Mouse (Mus musculus) thymus, adult 2 months (tissue): ENCODE measurements around the gene Sptbn4. TPM values are rescaled to one million over a fixed set of nuclear protein-coding genes. Genes with fewer than 3 reads are reported as not detected.

Experiments
- DNase-seq: peaks from one replicate; pipeline ENCODE4 v3.0.0; 2021
- H3K27ac ChIP-seq: fragments of 200-500 bp; 2 replicates; pipeline ENCODE4 v1.5.1; 2012; ENCODE audit warnings: low read length, control low read depth; ENCODE audit not compliant: control insufficient read depth, insufficient read depth
- H3K27me3 ChIP-seq: fragments of 200-500 bp; 2 replicates; pipeline ENCODE4 v1.6.1; 2012; ENCODE audit warnings: mild to moderate bottlenecking, low read length, moderate library complexity, mixed read lengths; ENCODE audit not compliant: control insufficient read depth, insufficient read depth
- H3K36me3 ChIP-seq: fragments of 200-500 bp; 2 replicates; pipeline ENCODE4 v1.6.1; 2012; ENCODE audit warnings: mild to moderate bottlenecking, low read length, moderate library complexity; ENCODE audit not compliant: control insufficient read depth, insufficient read depth
- H3K4me1 ChIP-seq: fragments of 200-500 bp; replicated peaks from 2 replicates; pipeline ENCODE4 v1.6.1; 2012; ENCODE audit warnings: low read length; ENCODE audit not compliant: control insufficient read depth, insufficient read depth
- H3K4me3 ChIP-seq: fragments of 200-500 bp; 2 replicates; pipeline ENCODE4 v1.5.1; 2012; ENCODE audit warnings: mild to moderate bottlenecking, low read length, control low read depth, moderate library complexity; ENCODE audit not compliant: control insufficient read depth, insufficient read depth
- CTCF ChIP-seq: fragments of 200-500 bp; IDR thresholded peaks from 2 replicates; pipeline ENCODE4 v1.5.1; 2012; ENCODE audit warnings: mild to moderate bottlenecking, control low read depth, low read length, moderate library complexity, borderline replicate concordance; ENCODE audit not compliant: control insufficient read depth, poor library complexity, insufficient read depth; ENCODE audit errors: extremely low read depth
- POLR2A ChIP-seq: fragments of 200-500 bp; IDR thresholded peaks from 2 replicates; pipeline ENCODE4 v1.6.1; 2012; ENCODE audit warnings: mild to moderate bottlenecking, low read length, control low read depth, moderate library complexity; ENCODE audit not compliant: control insufficient read depth, poor library complexity, insufficient read depth; ENCODE audit errors: extremely low read depth
- WGBS: fragments of 180-500 bp; shearing (Covaris S2); methylation state at CpG from one replicate; pipeline ENCODE4 v1.1.7; 2018; 5-methylcytosine and 5-hydroxymethylcytosine counted together
- polyA plus RNA-seq: library from polyadenylated mRNA; depleted of rRNA; stranded (reverse); fragments of >200 nt; gene quantifications from 2 replicates; pipeline ENCODE4 v1.2.3, GENCODE M21; 2012

The Sptbn4 gene
- polyA plus RNA-seq, 1 experiment: 0.13 TPM

DNA sequence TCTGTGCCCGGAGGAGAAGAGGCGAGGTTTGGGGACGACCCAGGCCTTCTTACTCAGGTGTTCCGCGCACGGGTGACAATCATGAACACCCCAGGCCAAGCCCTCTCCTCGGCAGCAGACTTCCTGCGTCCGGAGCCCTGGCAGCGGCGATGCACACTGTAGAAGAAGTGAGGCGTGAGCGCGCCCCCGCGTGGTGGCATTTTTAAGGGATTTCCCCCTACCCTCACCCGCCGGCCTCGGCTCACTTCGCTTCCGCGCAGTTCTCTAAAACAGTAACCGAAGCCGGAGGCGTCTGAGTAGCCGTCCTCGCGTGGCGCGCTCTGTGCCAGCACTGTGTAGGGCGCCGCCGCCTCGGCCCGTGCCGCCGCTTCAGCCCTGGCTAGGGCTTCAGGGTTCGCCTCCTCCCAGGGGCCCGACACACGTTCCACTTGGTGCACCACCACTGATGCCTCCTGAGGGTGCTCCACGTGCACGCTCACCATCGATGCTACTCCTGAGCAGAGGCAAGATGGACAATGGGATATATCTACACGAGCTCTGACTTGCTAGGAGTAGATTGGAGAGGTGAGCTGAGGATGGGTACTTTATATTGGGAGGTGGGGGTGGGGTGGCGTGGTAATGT lies 118.0 kb downstream of the Sptbn4 start:
- Histone ChIP-seq H3K27me3 (peaks cover 27% of the 10 kb centered on the region), H3K4me1 (peaks cover 42% of the 10 kb centered on the region), H3K27ac (no peak overlapping the region), H3K4me3 (0 out of 2 replicates have a peak overlapping the region, but pooled peaks have one; percentile 3), H3K36me3 (no peaks in the 10 kb centered on the region)
- WGBS: 5% methylated on average over 45 of the region's 45 CpGs
- TF ChIP-seq CTCF: peak; percentile 88
- no peak for TF ChIP-seq POLR2A
- DNase-seq: peak; percentile 92

DNA sequence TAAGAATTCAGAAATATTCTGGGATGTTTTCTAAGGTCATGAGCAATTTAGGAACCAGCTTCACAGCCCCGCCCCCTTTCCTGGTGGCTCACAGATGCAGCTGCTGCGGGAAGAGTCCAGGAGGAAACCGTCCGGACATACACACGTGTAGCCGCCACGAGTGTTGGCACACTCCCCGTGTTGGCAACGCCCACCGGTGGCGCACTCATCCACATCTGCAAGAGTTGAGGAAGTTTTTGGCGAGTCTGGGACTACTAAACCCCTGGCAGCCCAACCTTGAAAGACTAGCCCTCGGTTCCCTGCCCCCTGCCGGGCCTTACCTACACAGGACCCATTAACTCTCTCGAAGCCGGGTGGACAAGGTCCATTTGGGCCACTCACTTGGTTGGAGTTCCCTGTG lies 118.8 kb downstream of the Sptbn4 start:
- no peak for DNase-seq
- Histone ChIP-seq H3K4me3 (no peak overlapping the region), H3K27ac (no peak overlapping the region), H3K27me3 (peaks cover 22% of the 10 kb centered on the region), H3K4me1 (peaks cover 42% of the 10 kb centered on the region), H3K36me3 (no peaks in the 10 kb centered on the region)
- TF ChIP-seq POLR2A (no peak), CTCF (no peak)
- 28% methylated on average over 16 of the region's 16 CpGs for WGBS

DNA sequence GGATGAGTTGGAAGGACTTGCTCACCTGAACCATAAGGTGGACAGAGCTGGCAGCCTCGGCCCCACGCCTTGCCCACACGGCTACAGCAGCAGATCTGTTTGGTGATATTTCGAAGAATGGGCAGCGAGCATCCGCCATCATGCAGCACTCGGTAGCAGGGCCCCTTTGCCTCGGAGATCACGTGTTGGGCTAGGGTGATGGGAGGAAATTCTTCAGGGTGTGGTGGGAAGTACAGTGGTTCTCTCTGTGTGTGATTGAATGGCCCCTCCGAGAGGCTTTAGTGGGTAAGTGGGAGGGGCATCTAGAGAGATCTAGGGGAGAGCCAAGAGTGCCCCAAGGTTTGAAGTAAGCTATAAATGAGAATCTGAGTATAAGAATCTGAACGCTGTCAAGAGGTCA lies 119.3 kb downstream of the Sptbn4 start:
- H3K36me3 ChIP-seq: no peaks in the 10 kb centered on the region
- H3K27ac ChIP-seq: no peak overlapping the region
- 76% methylated on average over 11 of the region's 11 CpGs for WGBS
- peaks cover 42% of the 10 kb centered on the region for H3K4me1 ChIP-seq
- H3K4me3 ChIP-seq: no peak overlapping the region
- peaks cover 20% of the 10 kb centered on the region for H3K27me3 ChIP-seq
- DNase-seq: no peak
- TF ChIP-seq CTCF: no peak
- no peak for TF ChIP-seq POLR2A

DNA sequence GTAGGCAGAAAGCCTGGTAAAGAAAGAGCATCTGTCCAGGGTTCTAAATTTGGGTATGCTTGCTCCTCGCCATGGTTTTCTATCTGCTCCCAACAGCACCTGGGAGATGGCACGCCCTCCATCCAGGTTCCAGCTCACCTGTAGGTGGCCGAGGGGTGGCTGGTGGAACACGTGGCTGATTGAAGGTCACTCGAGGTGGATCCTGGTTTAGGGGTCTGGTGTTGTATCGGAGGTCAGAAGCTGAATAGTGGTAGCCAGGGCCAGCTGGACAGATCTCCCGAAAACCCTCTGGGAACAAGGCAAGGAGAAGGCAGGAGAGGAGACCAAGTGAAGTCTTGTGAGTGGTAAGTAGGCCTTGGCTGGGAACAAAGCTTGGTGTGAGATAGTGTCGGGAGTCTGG lies 120.0 kb downstream of the Sptbn4 start:
- DNase-seq: no peak
- no peak overlapping the region for H3K4me3 ChIP-seq
- H3K27ac ChIP-seq: no peak overlapping the region
- no peaks in the 10 kb centered on the region for H3K36me3 ChIP-seq
- no peak for TF ChIP-seq POLR2A
- TF ChIP-seq CTCF: no peak
- peaks cover 16% of the 10 kb centered on the region for H3K27me3 ChIP-seq
- H3K4me1 ChIP-seq: peaks cover 42% of the 10 kb centered on the region
- 95% methylated on average over 8 of the region's 8 CpGs for WGBS

DNA sequence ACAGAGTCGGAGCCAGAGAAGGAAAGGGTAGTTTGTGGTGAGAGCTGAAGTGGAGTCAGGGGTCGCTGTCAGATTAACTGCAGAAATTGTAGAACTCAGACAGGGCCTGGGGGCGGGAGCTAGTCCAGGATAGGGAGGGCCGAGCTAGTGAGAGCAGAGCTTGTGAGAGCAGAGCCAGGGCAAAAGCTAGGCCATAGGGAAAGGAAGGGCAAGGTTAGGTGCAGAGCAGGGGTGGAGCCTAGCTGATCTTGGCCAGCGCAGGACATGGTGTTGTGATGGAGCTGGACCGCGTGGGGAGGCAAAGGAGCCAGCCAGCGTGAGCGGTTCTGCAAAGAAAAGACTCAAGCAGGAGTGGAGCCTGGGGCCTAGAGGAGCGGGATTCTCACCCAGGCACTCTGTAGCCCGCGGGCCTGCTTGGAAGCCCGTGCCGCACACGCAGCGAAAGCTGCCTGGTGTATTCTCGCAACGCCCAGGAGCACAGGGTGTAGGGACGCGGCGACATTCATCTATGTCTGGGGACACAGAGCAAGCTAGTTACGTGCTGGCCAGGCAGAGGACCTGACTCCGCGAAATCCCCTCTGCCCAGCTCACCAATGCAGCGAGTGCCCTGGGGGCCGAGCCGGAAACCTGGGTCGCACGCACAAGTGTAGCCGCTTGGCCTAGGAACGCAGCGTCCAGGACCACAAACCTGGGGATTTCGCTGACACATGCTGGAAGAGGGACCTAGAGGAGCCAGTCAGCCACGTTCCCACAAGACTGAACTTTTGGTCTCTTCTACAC lies 121.2 kb downstream of the Sptbn4 start:
- H3K4me1 ChIP-seq: peaks cover 31% of the 10 kb centered on the region
- 74% methylated on average over 34 of the region's 34 CpGs for WGBS
- DNase-seq: no peak
- peaks cover 8% of the 10 kb centered on the region for H3K27me3 ChIP-seq
- TF ChIP-seq CTCF (no peak), POLR2A (no peak)
- H3K27ac ChIP-seq: no peak overlapping the region
- no peaks in the 10 kb centered on the region for H3K36me3 ChIP-seq
- no peak overlapping the region for H3K4me3 ChIP-seq

DNA sequence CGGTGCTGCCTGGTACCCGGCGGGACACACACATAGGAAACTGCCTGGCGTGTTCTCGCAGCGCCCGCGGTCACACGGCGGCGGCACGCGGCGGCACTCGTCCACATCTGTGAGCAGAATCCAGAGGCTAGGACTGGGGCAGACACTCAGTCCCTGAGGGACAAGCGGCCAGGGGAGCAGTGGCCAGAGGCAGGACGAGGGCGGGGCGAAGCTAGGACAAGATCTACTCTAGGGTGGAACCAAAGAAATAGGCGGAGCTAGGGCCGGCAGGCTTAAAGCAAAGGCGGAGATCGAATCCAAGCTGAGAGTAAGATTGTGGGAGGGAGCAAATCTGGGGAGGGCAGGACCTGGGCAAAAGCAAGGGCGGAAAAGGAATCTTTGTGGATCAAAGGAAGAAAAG lies 121.8 kb downstream of the Sptbn4 start:
- no peak for DNase-seq
- H3K4me1 ChIP-seq: peaks cover 25% of the 10 kb centered on the region
- H3K27me3 ChIP-seq: peaks cover 6% of the 10 kb centered on the region; the same call in 1 of the 2 replicates
- WGBS: 4% methylated on average over 24 of the region's 24 CpGs
- TF ChIP-seq POLR2A (no peak), CTCF (no peak)
- H3K27ac ChIP-seq: no peak overlapping the region
- peak overlapping the region; percentile 38 for H3K4me3 ChIP-seq
- no peaks in the 10 kb centered on the region for H3K36me3 ChIP-seq
